Mouse (Mus musculus): ENCODE measurements around the gene Ajuba.

Ajuba gene

GRCm38 (mm10) chr14:54591056-54591455 is 13.7 kb upstream of the Ajuba start:
- DNase-seq, result no peak

GRCm38 (mm10) chr14:54583681-54584338 is 6.5 kb upstream of the Ajuba start:
- DNase-seq, result peak; percentile 56

- DNase-seq, result no peak
Observed at GRCm38 (mm10) chr14:54582536-54582935, 5.2 kb upstream of the Ajuba start.

- DNase-seq, result no peak
Observed at GRCm38 (mm10) chr14:54579638-54580037, 2.3 kb upstream of the Ajuba start.

- peak; percentile 64 for DNase-seq
Observed at GRCm38 (mm10) chr14:54578063-54578462, 705 bp upstream of the Ajuba start.

- DNase-seq, result peak; percentile 21
Observed at GRCm38 (mm10) chr14:54576241-54577088, 893 bp downstream of the Ajuba start.

- DNase-seq, result peak; percentile 24
Observed at GRCm38 (mm10) chr14:54575631-54576030, 1.7 kb downstream of the Ajuba start.

- no peak for DNase-seq
Observed at GRCm38 (mm10) chr14:54575031-54575430, 2.3 kb downstream of the Ajuba start.

- no peak for DNase-seq
Observed at GRCm38 (mm10) chr14:54574253-54574652, 3.1 kb downstream of the Ajuba start.

GRCm38 (mm10) chr14:54572790-54573736 is 4.3 kb downstream of the Ajuba start:
- no peak for DNase-seq

- no peak for DNase-seq
Observed at GRCm38 (mm10) chr14:54572122-54572521, 5.2 kb downstream of the Ajuba start.

- no peak for DNase-seq
Observed at GRCm38 (mm10) chr14:54569451-54570392, 7.6 kb downstream of the Ajuba start.

GRCm38 (mm10) chr14:54568694-54569414 is 8.5 kb downstream of the Ajuba start:
- peak; percentile 66 for DNase-seq

- DNase-seq, result no peak
Observed at GRCm38 (mm10) chr14:54560527-54561242, 16.7 kb downstream of the Ajuba start.

- no peak for DNase-seq
Observed at GRCm38 (mm10) chr14:54557330-54557729, 20.0 kb downstream of the Ajuba start.

GRCm38 (mm10) chr14:54553975-54554769 is 23.2 kb downstream of the Ajuba start, which contains the start of gene Haus4:
Gene Haus4, minus strand, starts transcription at chr14:54554616.
- DNase-seq, result peak; percentile 85

GRCm38 (mm10) chr14:54553454-54553974 is 23.8 kb downstream of the Ajuba start:
- DNase-seq, result no peak

GRCm38 (mm10) chr14:54544703-54545102 is 32.7 kb downstream of the Ajuba start:
- no peak for DNase-seq

- DNase-seq, result no peak
Observed at GRCm38 (mm10) chr14:54540771-54541170, 36.6 kb downstream of the Ajuba start.
